ENCODE assay signal across 9 mouse cellular contexts in genomic region chr3:20776128-20776963, GRCm38 (mm10).
DNase-seq lines count a peak whose midpoint lies in the region; ATAC-seq and TF ChIP-seq lines count a peak whose summit lies in the region.
"Had no signal": no experiment of that assay in that cellular context is flagged by ENCODE, and none has a peak within 500 bp of the region (broad histone marks: within the 10 kb centered on the region; RNA-seq: fewer than 3 reads in every experiment).

No protein-coding gene starts in this region.

- no peaks in the 10 kb centered on the region for H3K9me3 ChIP-seq in forebrain, embryonic 13.5 days (replicated peaks)
- H3K9me3 ChIP-seq in midbrain, postnatal 0 days (ENCODE audit: low read length), result no peaks in the 10 kb centered on the region

- no peaks in the 10 kb centered on the region for H3K36me3 ChIP-seq in forebrain, embryonic 13.5 days (ENCODE audit: poor library complexity, severe bottlenecking)
- H3K36me3 ChIP-seq in midbrain, postnatal 0 days (ENCODE audit: insufficient read depth, low read length), result no peaks in the 10 kb centered on the region

- no peak overlapping the region for H3K9ac ChIP-seq in forebrain, embryonic 13.5 days
- H3K9ac ChIP-seq in midbrain, postnatal 0 days (replicated peaks; ENCODE audit: low read length, poor library complexity, severe bottlenecking), result no peak overlapping the region

- peak overlapping the region; percentile 84 for H3K27ac ChIP-seq in forebrain, embryonic 13.5 days
- 0 out of 2 replicates have a peak overlapping the region, but pooled peaks have one; percentile 4 for H3K27ac ChIP-seq in midbrain, postnatal 0 days (ENCODE audit: low read depth, low read length)
- H3K27ac ChIP-seq: macrophage had no signal

- H3K4me1 ChIP-seq in forebrain, embryonic 13.5 days, result peaks cover 13% of the 10 kb centered on the region
- no peaks in the 10 kb centered on the region for H3K4me1 ChIP-seq in midbrain, postnatal 0 days (ENCODE audit: insufficient read depth, low read length)

- no peak for TF ChIP-seq CTCF in midbrain, postnatal 0 days (IDR thresholded peaks at IDR 0.05)

- DNase-seq in Muller cell, postnatal 12 days (ENCODE audit: inconsistent ontology term), result peak; percentile 23
- peak; percentile 38 for DNase-seq in layer of hippocampus, adult 9-10 months (ENCODE audit: low spot score)
- DNase-seq in midbrain, postnatal 0 days (ENCODE audit: low spot score), result peak; percentile 15
- DNase-seq in cerebellum, adult 18-20 months, result no peak
- DNase-seq in thymus, postnatal 36 days, result no peak
- DNase-seq in cerebellum, postnatal 25 days, result no peak
- DNase-seq: gastrocnemius, postnatal 25 days had no signal

- no peaks in the 10 kb centered on the region for H3K27me3 ChIP-seq in forebrain, embryonic 13.5 days
- H3K27me3 ChIP-seq in midbrain, postnatal 0 days (ENCODE audit: insufficient read depth, low read length), result no peaks in the 10 kb centered on the region

- no peak overlapping the region for H3K4me3 ChIP-seq in forebrain, embryonic 13.5 days
- H3K4me3 ChIP-seq in midbrain, postnatal 0 days (ENCODE audit: low read depth, low read length), result no peak overlapping the region

- peak; percentile 94 for ATAC-seq in forebrain, embryonic 13.5 days
- 0 out of 2 replicates have a peak, but pooled peaks have one; percentile 38 for ATAC-seq in midbrain, postnatal 0 days (ENCODE audit: low FRiP score)

- no peak overlapping the region for H3K4me2 ChIP-seq in forebrain, embryonic 13.5 days
- H3K4me2 ChIP-seq in midbrain, postnatal 0 days (ENCODE audit: low read depth, low read length, poor library complexity, severe bottlenecking), result no peak overlapping the region

- 13% methylated on average over 4 of the region's 4 CpGs for WGBS in forebrain, embryonic 13.5 days
- WGBS in midbrain, postnatal 0 days, result 25% methylated on average over 4 of the region's 4 CpGs

Comparison
In these comparisons a context has a peak if more than half of its experiments do, and no peak if none do; other contexts are left out.
1. DNase-seq: peak in Muller cell, postnatal 12 days (single experiment), layer of hippocampus, adult 9-10 months (single experiment) and midbrain, postnatal 0 days (single experiment); none in cerebellum, adult 18-20 months (0 of 2), thymus, postnatal 36 days (0 of 2) and cerebellum, postnatal 25 days (0 of 2).